Mouse (Mus musculus): ENCODE measurements around the gene Tbx6. TPM values are rescaled to one million over a fixed set of nuclear protein-coding genes. Genes with fewer than 3 reads are reported as not detected.
A peak's percentile ranks its signal among the peaks of the same experiment; 100 is the strongest.

Tbx6 gene
- polyA plus RNA-seq, 1 experiment = 1.7 TPM

- H3K9me3 ChIP-seq (replicated peaks; ENCODE audit: control insufficient read depth, insufficient read depth, low read length, poor library complexity, severe bottlenecking) = no peaks in the 10 kb centered on the region
- TF ChIP-seq EP300 (IDR thresholded peaks at IDR 0.05; ENCODE audit: insufficient read depth, low read depth, low read length) = no peak
- no peak overlapping the region for H3K27ac ChIP-seq (ENCODE audit: insufficient read depth, low read length)
Observed at GRCm38 (mm10) chr7:126741964-126742482, 39.3 kb upstream of the Tbx6 start.

GRCm38 (mm10) chr7:126746066-126746465 lies 35.2 kb upstream of the Tbx6 start:
- no peak for TF ChIP-seq POLR2A (IDR thresholded peaks at IDR 0.05; ENCODE audit: insufficient read depth, low read length)
- TF ChIP-seq EP300 (IDR thresholded peaks at IDR 0.05; ENCODE audit: insufficient read depth, low read depth, low read length) = no peak
- no peak for TF ChIP-seq CTCF (IDR thresholded peaks at IDR 0.05; ENCODE audit: low read depth, low read length)
- no peaks in the 10 kb centered on the region for H3K36me3 ChIP-seq (ENCODE audit: control insufficient read depth, insufficient read depth, low read length, poor library complexity, severe bottlenecking)
- H3K9ac ChIP-seq (ENCODE audit: low read depth, poor library complexity, severe bottlenecking) = no peak overlapping the region
- no peaks in the 10 kb centered on the region for H3K27me3 ChIP-seq (ENCODE audit: control insufficient read depth, insufficient read depth, low read length, poor library complexity, severe bottlenecking)
- H3K4me1 ChIP-seq (ENCODE audit: control insufficient read depth, insufficient read depth, low read length) = no peaks in the 10 kb centered on the region
- H3K27ac ChIP-seq (ENCODE audit: insufficient read depth, low read length) = no peak overlapping the region
- H3K4me3 ChIP-seq (ENCODE audit: low read depth, low read length) = no peak overlapping the region
- H3K9me3 ChIP-seq (replicated peaks; ENCODE audit: control insufficient read depth, insufficient read depth, low read length, poor library complexity, severe bottlenecking) = no peaks in the 10 kb centered on the region

More at GRCm38 (mm10) chr7:126741964-126742482, 39.3 kb upstream of the Tbx6 start:
- no peak overlapping the region for H3K9ac ChIP-seq (ENCODE audit: low read depth, poor library complexity, severe bottlenecking)
- no peaks in the 10 kb centered on the region for H3K4me1 ChIP-seq (ENCODE audit: control insufficient read depth, insufficient read depth, low read length)
- H3K4me3 ChIP-seq (ENCODE audit: low read depth, low read length) = no peak overlapping the region
- H3K27me3 ChIP-seq (ENCODE audit: control insufficient read depth, insufficient read depth, low read length, poor library complexity, severe bottlenecking) = no peaks in the 10 kb centered on the region
- no peaks in the 10 kb centered on the region for H3K36me3 ChIP-seq (ENCODE audit: control insufficient read depth, insufficient read depth, low read length, poor library complexity, severe bottlenecking)

GRCm38 (mm10) chr7:126746798-126747197 lies 34.5 kb upstream of the Tbx6 start:
- Histone ChIP-seq H3K4me3 (ENCODE audit: low read depth, low read length) (no peak overlapping the region), H3K36me3 (ENCODE audit: control insufficient read depth, insufficient read depth, low read length, poor library complexity, severe bottlenecking) (no peaks in the 10 kb centered on the region), H3K4me1 (ENCODE audit: control insufficient read depth, insufficient read depth, low read length) (no peaks in the 10 kb centered on the region), H3K27me3 (ENCODE audit: control insufficient read depth, insufficient read depth, low read length, poor library complexity, severe bottlenecking) (no peaks in the 10 kb centered on the region), H3K9ac (ENCODE audit: low read depth, poor library complexity, severe bottlenecking) (no peak overlapping the region), H3K9me3 (replicated peaks; ENCODE audit: control insufficient read depth, insufficient read depth, low read length, poor library complexity, severe bottlenecking) (no peaks in the 10 kb centered on the region), H3K27ac (ENCODE audit: insufficient read depth, low read length) (no peak overlapping the region)
- TF ChIP-seq EP300 (IDR thresholded peaks at IDR 0.05; ENCODE audit: insufficient read depth, low read depth, low read length) (no peak), POLR2A (IDR thresholded peaks at IDR 0.05; ENCODE audit: insufficient read depth, low read length) (no peak), CTCF (IDR thresholded peaks at IDR 0.05; ENCODE audit: low read depth, low read length) (no peak)

GRCm38 (mm10) chr7:126748824-126749223 lies 32.5 kb upstream of the Tbx6 start:
- H3K27me3 ChIP-seq (ENCODE audit: control insufficient read depth, insufficient read depth, low read length, poor library complexity, severe bottlenecking) = no peaks in the 10 kb centered on the region
- no peak overlapping the region for H3K9ac ChIP-seq (ENCODE audit: low read depth, poor library complexity, severe bottlenecking)
- H3K27ac ChIP-seq (ENCODE audit: insufficient read depth, low read length) = no peak overlapping the region

GRCm38 (mm10) chr7:126749582-126750343 lies 31.5 kb upstream of the Tbx6 start:
- TF ChIP-seq POLR2A (IDR thresholded peaks at IDR 0.05; ENCODE audit: insufficient read depth, low read length) = no peak
- TF ChIP-seq CTCF (IDR thresholded peaks at IDR 0.05; ENCODE audit: low read depth, low read length) = peak; percentile 46
- H3K9ac ChIP-seq (ENCODE audit: low read depth, poor library complexity, severe bottlenecking) = no peak overlapping the region

More at GRCm38 (mm10) chr7:126748824-126749223, 32.5 kb upstream of the Tbx6 start:
- H3K4me1 ChIP-seq (ENCODE audit: control insufficient read depth, insufficient read depth, low read length) = no peaks in the 10 kb centered on the region
- no peak overlapping the region for H3K4me3 ChIP-seq (ENCODE audit: low read depth, low read length)
- H3K36me3 ChIP-seq (ENCODE audit: control insufficient read depth, insufficient read depth, low read length, poor library complexity, severe bottlenecking) = no peaks in the 10 kb centered on the region
- no peaks in the 10 kb centered on the region for H3K9me3 ChIP-seq (replicated peaks; ENCODE audit: control insufficient read depth, insufficient read depth, low read length, poor library complexity, severe bottlenecking)
- TF ChIP-seq CTCF (IDR thresholded peaks at IDR 0.05; ENCODE audit: low read depth, low read length) = no peak
- no peak for TF ChIP-seq EP300 (IDR thresholded peaks at IDR 0.05; ENCODE audit: insufficient read depth, low read depth, low read length)
- TF ChIP-seq POLR2A (IDR thresholded peaks at IDR 0.05; ENCODE audit: insufficient read depth, low read length) = no peak

GRCm38 (mm10) chr7:126754866-126755265 lies 26.4 kb upstream of the Tbx6 start:
- H3K4me3 ChIP-seq (ENCODE audit: low read depth, low read length) = no peak overlapping the region
- TF ChIP-seq EP300 (IDR thresholded peaks at IDR 0.05; ENCODE audit: insufficient read depth, low read depth, low read length) (no peak), POLR2A (IDR thresholded peaks at IDR 0.05; ENCODE audit: insufficient read depth, low read length) (no peak), CTCF (IDR thresholded peaks at IDR 0.05; ENCODE audit: low read depth, low read length) (peak; percentile 71)
- peaks cover 2% of the 10 kb centered on the region for H3K4me1 ChIP-seq (ENCODE audit: control insufficient read depth, insufficient read depth, low read length)
- H3K9me3 ChIP-seq (replicated peaks; ENCODE audit: control insufficient read depth, insufficient read depth, low read length, poor library complexity, severe bottlenecking) = no peaks in the 10 kb centered on the region
- peak overlapping the region; percentile 26; the same call in 1 of the 2 replicates for H3K9ac ChIP-seq (ENCODE audit: low read depth, poor library complexity, severe bottlenecking)
- H3K27ac ChIP-seq (ENCODE audit: insufficient read depth, low read length) = no peak overlapping the region
- H3K36me3 ChIP-seq (ENCODE audit: control insufficient read depth, insufficient read depth, low read length, poor library complexity, severe bottlenecking) = no peaks in the 10 kb centered on the region
- H3K27me3 ChIP-seq (ENCODE audit: control insufficient read depth, insufficient read depth, low read length, poor library complexity, severe bottlenecking) = no peaks in the 10 kb centered on the region

More at GRCm38 (mm10) chr7:126749582-126750343, 31.5 kb upstream of the Tbx6 start:
- no peak overlapping the region for H3K27ac ChIP-seq (ENCODE audit: insufficient read depth, low read length)
- H3K36me3 ChIP-seq (ENCODE audit: control insufficient read depth, insufficient read depth, low read length, poor library complexity, severe bottlenecking) = no peaks in the 10 kb centered on the region
- no peak overlapping the region for H3K4me3 ChIP-seq (ENCODE audit: low read depth, low read length)
- H3K9me3 ChIP-seq (replicated peaks; ENCODE audit: control insufficient read depth, insufficient read depth, low read length, poor library complexity, severe bottlenecking) = no peaks in the 10 kb centered on the region
- H3K27me3 ChIP-seq (ENCODE audit: control insufficient read depth, insufficient read depth, low read length, poor library complexity, severe bottlenecking) = no peaks in the 10 kb centered on the region
- H3K4me1 ChIP-seq (ENCODE audit: control insufficient read depth, insufficient read depth, low read length) = no peaks in the 10 kb centered on the region

All from ES-Bruce4 (cell line).